Mouse (Mus musculus): Measurements from ENCODE around the gene Ube2a. TPM values are rescaled to one million over a fixed set of nuclear protein-coding genes. Genes with fewer than 3 reads are reported as not detected.

Gene Ube2a
- 104 and 110 TPM in 2 replicates for polyA plus RNA-seq (2015; fragmentation: Nextera tagmentation; extraction: Ambion mirVana)

DNA sequence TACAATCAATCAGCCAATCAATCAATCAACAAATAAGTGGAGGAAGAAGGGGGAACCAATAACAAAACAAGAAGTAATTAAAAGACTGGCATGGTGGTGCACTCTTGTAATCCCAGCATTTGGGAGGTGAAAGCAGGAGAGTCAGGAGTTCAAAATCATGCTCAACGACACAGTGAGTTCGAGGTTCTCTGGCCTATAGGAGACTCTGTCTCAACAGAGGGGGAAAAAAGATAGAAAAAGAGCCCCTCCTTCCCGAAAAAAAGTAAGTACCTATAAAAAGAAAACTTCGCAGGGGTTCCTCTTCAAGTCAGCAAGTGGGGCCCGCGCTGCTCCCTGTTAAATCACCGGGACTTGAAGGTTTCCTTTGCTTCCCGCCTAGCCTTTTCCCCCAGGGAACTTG lies at the start of gene Ube2a, which contains the start of gene C330007P06Rik:
Ube2a (plus strand) TSS at position 136 of the 400 bp plus-strand sequence.
C330007P06Rik (minus strand) TSS at position 347 of the 400 bp plus-strand sequence.
- Histone ChIP-seq H3K9me3 (no peaks in the 10 kb centered on the region), H3K9ac (peak within 1 kb of the TSS; percentile 78), H3K4me1 (peaks cover 4% of the 10 kb centered on the region), H3K36me3 (replicated peaks) (no peaks in the 10 kb centered on the region), H3K27me3 (replicated peaks) (no peaks in the 10 kb centered on the region), H3K4me3 (peak within 1 kb of the TSS; percentile 71), H3K27ac (peak within 1 kb of the TSS; percentile 82), H3K4me2 (peak within 1 kb of the TSS; percentile 54)
- ATAC-seq (replicated peaks), result peak; percentile 48
- WGBS, result 32% methylated on average over 8 of the region's 8 CpGs

DNA sequence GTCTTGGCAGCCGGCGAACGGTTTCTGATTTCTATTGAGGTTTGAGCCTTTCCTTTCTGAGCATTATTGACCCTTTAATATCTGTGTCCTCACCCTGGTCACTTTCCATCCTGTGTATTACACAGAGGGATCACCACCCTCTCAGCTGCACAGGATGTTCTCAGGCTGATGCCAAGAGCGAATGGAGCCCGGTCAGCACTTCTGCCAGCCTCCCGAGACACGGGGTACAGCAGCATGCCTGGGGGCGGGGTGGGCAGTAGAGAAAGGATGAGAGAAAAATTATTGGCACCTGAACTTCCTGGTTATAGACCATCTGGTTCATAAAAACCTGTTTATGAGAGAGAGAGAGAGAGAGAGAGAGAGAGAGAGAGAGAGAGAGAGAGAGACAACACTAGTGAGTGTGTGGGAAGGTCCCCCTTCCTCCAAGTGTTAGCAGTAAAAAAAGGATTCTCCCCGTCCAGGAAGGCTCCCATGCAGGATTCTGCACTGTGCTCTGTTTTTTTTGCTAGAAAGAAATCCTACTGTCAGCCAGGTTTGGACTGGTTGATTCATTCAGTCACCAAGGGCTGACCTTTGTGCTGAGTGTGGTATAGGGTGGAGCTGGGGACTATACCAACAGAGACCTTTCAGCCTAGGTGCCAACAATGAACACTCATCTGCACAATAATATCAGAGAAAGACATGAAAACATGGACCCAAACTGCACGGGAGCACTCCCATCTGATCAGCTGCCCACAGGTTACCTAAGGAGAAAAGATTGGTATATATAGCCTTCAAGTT lies 49.6 kb upstream of the Ube2a start:
- Histone ChIP-seq H3K27ac (no peak overlapping the region), H3K4me1 (no peaks in the 10 kb centered on the region), H3K9me3 (no peaks in the 10 kb centered on the region), H3K27me3 (replicated peaks) (no peaks in the 10 kb centered on the region), H3K9ac (no peak overlapping the region), H3K36me3 (replicated peaks) (no peaks in the 10 kb centered on the region), H3K4me3 (no peak overlapping the region), H3K4me2 (no peak overlapping the region)
- ATAC-seq (replicated peaks), result no peak
- 84% methylated on average over 10 of the region's 10 CpGs for WGBS

DNA sequence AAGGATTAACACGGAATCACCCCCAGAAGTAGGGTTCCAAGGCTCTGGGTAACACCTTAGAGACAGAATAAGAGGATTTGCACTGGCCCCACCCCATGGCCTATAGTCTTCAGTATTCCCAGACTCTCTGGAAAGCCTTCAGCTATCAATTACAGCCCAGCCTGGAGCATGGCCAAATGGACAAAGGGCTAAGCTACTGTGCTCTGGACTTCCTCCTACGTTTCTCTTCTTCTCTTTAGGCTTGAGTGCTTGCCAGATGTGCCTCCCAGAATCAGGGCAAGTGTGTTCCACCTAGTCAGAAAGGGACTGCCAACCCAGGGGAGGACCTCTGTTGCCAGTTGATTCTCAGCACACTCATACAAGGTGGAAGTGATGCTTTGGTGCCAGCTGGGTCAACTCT lies 48.7 kb upstream of the Ube2a start:
- Histone ChIP-seq H3K4me2 (no peak overlapping the region), H3K27me3 (replicated peaks) (no peaks in the 10 kb centered on the region), H3K27ac (no peak overlapping the region), H3K4me1 (no peaks in the 10 kb centered on the region), H3K4me3 (no peak overlapping the region), H3K36me3 (replicated peaks) (no peaks in the 10 kb centered on the region), H3K9ac (no peak overlapping the region), H3K9me3 (no peaks in the 10 kb centered on the region)
- ATAC-seq (replicated peaks), result no peak
- 57% methylated on average over 2 of the region's 2 CpGs for WGBS

DNA sequence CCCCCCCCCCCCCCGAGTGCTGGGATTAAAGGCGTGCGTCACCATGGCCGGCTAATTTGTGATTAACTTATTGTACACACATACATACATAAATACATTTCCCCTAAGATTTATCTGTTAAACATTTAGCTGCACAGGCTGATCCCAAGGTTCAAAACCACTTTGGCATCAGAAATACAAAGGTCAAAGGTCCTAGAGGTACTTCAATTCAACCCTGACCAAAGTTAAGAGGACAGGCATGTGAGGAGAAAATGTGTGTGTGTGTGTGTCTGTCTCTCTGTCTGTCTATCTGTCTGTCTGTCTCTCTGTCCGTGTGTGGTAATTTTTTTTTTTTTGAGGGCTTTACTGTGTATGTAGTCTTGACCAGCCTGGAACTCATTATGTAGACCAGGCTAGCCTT lies 46.8 kb upstream of the Ube2a start:
- WGBS, result 88% methylated on average over 4 of the region's 5 CpGs

DNA sequence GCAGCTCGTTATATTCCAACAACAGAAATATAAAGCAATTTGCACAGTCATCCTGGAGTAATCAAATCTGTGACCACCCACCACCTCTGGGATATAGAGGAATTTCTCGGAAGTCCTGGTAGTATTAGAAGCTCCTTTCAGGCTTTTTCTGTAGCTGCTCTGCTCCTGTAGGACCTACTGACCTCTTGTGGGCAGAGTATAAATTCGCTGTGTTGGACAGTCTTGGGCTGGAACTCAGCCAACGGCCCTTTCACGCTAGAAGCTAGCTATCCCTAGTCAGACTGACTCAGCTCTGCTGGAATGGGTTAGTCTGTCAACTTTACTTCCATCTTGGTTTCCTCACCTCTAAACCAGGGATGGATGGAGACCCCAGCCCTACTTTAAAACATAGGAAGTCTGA lies 43.4 kb upstream of the Ube2a start:
- no peaks in the 10 kb centered on the region for H3K36me3 ChIP-seq (replicated peaks)
- peaks cover 3% of the 10 kb centered on the region; the same call in 1 of the 2 replicates for H3K4me1 ChIP-seq
- H3K9ac ChIP-seq, result no peak overlapping the region
- H3K9me3 ChIP-seq, result no peaks in the 10 kb centered on the region
- no peak for ATAC-seq (replicated peaks)
- H3K4me3 ChIP-seq, result no peak overlapping the region
- no peak overlapping the region for H3K4me2 ChIP-seq
- H3K27ac ChIP-seq, result no peak overlapping the region
- WGBS, result 29% methylated on average over 5 of the region's 5 CpGs
- no peaks in the 10 kb centered on the region for H3K27me3 ChIP-seq (replicated peaks)

More for the DNA sequence above, 46.8 kb upstream of the Ube2a start:
- no peaks in the 10 kb centered on the region for H3K9me3 ChIP-seq
- H3K27ac ChIP-seq, result no peak overlapping the region
- no peaks in the 10 kb centered on the region for H3K4me1 ChIP-seq
- no peaks in the 10 kb centered on the region for H3K27me3 ChIP-seq (replicated peaks)
- no peaks in the 10 kb centered on the region for H3K36me3 ChIP-seq (replicated peaks)
- no peak overlapping the region for H3K4me2 ChIP-seq
- no peak overlapping the region for H3K4me3 ChIP-seq
- no peak for ATAC-seq (replicated peaks)
- no peak overlapping the region for H3K9ac ChIP-seq

DNA sequence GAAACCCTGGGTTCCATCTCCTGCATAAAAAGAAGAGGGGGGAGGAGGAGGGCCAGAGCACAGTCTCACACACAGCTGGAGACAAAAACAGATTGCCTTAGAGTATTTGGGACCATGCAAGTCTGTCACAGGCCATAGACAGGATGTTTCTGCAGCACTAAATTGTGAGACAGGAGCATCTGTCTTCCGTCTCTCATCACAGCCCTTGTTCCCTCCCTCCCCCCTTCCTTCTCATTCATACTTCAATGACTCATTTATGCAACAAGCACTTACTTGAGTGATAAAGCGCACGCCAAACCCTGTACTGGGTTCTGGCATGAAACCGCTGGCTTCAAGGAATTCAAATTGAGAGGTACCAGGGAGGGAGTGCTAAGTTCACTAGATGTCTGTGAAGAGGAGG lies 42.1 kb upstream of the Ube2a start:
- Histone ChIP-seq H3K36me3 (replicated peaks) (no peaks in the 10 kb centered on the region), H3K4me1 (peaks cover 3% of the 10 kb centered on the region; the same call in 1 of the 2 replicates), H3K9me3 (no peaks in the 10 kb centered on the region), H3K9ac (no peak overlapping the region), H3K4me2 (no peak overlapping the region), H3K27ac (no peak overlapping the region), H3K27me3 (replicated peaks) (no peaks in the 10 kb centered on the region), H3K4me3 (no peak overlapping the region)
- ATAC-seq (replicated peaks), result no peak
- WGBS, result 85% methylated on average over 4 of the region's 4 CpGs

DNA sequence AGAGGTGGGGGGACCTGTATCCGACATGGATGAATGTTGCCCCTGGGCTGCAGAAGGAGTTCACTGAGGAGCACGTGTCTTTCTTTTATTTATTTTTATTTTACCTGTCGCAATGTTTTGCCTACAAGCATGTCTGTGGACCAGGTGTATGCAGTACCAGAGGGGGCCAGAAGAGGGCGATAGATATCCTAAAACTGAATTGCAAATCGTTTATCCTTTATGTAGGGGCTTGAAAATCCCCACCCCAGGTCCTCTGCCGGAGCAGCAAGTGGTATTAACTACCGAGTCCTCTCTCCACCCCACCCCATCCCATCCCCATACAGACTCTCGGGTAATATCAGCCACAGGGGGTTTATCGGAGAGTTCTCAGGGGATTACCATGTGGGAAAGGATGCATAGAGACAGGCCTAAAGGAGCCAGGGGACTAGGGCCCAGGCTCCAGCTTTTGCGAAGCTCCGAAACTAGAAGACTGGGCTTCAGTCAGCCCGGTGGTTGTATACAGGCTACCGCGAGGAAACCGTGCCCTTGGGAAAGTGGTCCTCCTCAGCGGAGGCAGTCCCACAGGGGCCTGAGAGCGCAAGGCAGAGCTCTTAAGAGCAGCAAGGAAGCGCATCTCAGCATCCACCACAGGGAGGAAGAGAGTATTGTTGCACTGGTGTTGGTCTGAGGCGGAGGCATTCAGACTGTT lies 40.2 kb upstream of the Ube2a start:
- ATAC-seq (replicated peaks), result peak; percentile 81
- peak overlapping the region; percentile 30 for H3K4me3 ChIP-seq
- H3K4me1 ChIP-seq, result peaks cover 3% of the 10 kb centered on the region; the same call in 1 of the 2 replicates
- H3K4me2 ChIP-seq, result peak overlapping the region; percentile 47
- H3K27ac ChIP-seq, result peak overlapping the region; percentile 66
- no peaks in the 10 kb centered on the region for H3K9me3 ChIP-seq
- H3K9ac ChIP-seq, result peak overlapping the region; percentile 30; the same call in 1 of the 2 replicates
- WGBS, result 29% methylated on average over 19 of the region's 19 CpGs
- no peaks in the 10 kb centered on the region for H3K27me3 ChIP-seq (replicated peaks)
- no peaks in the 10 kb centered on the region for H3K36me3 ChIP-seq (replicated peaks)

DNA sequence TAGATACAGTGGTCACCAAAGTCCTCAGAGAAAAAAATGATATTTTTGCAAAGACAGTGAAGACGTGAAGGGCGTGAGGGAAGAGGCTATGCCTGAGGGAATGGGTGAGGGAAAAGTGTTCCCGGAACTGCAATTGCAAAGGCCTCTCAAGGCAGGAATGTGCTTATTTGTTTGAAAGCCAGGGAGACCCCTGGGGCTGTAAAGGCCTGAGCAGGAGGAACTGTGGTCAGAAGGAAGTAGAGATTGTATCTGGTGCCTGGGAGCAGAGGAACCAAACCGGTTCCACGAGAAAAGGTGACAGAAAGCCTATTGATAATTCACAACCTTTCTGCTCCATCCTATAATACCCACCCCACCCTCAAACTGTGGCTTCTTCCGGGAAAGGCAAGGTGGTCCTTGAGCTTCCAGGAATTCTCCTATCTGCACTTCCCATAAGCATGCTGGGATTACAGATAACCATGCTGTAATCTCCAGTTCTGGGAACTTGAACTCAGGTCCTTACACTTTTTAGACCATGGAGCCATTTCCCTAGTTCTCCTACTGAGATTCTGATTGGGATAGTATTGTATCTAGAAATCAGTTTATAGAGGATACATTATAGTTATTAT lies 36.5 kb upstream of the Ube2a start:
- no peak for ATAC-seq (replicated peaks)
- Histone ChIP-seq H3K4me2 (no peak overlapping the region), H3K27ac (no peak overlapping the region), H3K9me3 (no peaks in the 10 kb centered on the region), H3K4me1 (peaks cover 3% of the 10 kb centered on the region; the same call in 1 of the 2 replicates), H3K27me3 (replicated peaks) (no peaks in the 10 kb centered on the region), H3K4me3 (no peak overlapping the region), H3K9ac (no peak overlapping the region), H3K36me3 (replicated peaks) (no peaks in the 10 kb centered on the region)
- 76% methylated on average over 6 of the region's 6 CpGs for WGBS

DNA sequence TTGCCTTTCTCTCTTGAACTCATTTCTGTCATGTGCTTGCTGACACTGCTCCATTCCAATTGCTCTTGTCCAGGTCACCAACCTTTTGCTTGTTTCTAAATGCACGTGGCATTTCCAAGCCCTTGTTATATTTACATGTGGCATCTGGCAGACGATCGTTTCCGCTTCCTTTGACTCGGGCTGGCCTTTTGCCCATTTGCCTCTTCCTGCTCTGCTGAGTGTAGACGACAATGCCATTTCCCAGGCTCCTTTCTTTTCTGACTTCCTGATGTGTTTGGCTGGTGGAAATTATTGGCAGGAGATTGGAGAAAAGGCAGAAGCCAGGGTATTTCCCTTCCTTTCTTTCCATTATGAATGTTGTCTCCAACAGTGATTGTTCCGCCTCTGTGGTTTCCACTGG lies 34.3 kb upstream of the Ube2a start:
- no peaks in the 10 kb centered on the region for H3K27me3 ChIP-seq (replicated peaks)
- no peaks in the 10 kb centered on the region for H3K36me3 ChIP-seq (replicated peaks)
- H3K4me3 ChIP-seq, result no peak overlapping the region
- peaks cover 1% of the 10 kb centered on the region; the same call in 1 of the 2 replicates for H3K4me1 ChIP-seq
- 82% methylated on average over 7 of the region's 7 CpGs for WGBS
- no peak for ATAC-seq (replicated peaks)
- H3K4me2 ChIP-seq, result no peak overlapping the region
- H3K9me3 ChIP-seq, result no peaks in the 10 kb centered on the region
- no peak overlapping the region for H3K9ac ChIP-seq
- no peak overlapping the region for H3K27ac ChIP-seq

DNA sequence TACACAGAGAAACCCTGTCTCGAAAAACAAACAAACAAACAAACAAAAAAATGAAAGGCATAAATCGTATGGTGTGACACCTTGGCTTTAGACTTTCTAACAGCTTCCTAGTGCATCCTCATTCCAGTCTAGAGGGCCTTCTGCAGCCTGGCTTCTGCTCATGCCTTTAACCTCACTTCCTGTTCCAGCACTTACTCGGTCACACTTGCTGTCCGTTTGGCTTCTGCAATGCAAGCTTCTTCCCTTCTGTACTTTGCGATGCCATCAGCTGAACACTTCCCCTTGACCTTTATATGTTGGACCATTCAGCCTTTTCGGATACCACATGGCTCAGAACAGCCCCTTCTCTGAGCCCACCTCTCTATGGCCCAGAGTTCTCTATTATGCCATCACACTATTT lies 32.0 kb upstream of the Ube2a start:
- no peak overlapping the region for H3K9ac ChIP-seq
- WGBS, result 90% methylated on average over 6 of the region's 6 CpGs
- ATAC-seq (replicated peaks), result no peak

DNA sequence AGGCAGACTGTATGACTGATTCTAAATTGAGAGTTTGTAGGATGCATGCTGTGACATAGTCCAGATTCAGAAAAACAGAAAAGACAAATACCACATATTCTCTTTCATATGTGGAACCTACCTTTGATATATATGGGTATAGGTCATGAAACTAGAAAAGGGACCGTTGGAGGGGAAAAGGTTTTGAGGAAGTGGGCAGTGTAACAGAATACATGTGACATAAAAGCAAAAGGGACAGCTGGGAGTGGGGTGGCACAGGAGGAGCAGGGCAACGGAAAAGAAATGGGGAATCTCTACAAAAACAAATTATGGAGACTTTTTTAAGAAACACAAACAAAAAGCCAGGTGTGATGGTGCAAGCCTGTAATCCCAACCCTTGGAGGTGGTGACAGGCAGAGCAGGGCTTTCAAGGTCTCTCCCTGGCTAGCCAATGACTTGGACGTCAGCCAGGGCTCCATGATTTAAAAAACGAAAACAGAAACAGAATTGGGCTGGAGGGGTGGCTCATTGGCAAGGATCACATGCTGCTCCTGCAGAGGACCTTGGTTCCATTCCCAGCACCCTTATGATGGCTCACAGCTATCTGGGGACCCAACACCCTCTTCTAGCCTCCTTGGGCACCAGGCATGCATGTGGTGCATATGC lies 30.2 kb upstream of the Ube2a start:
- no peak for ATAC-seq (replicated peaks)
- WGBS, result 85% methylated on average over 4 of the region's 4 CpGs
- H3K4me2 ChIP-seq, result no peak overlapping the region

More for the DNA sequence above, 32.0 kb upstream of the Ube2a start:
- Histone ChIP-seq H3K27me3 (replicated peaks) (no peaks in the 10 kb centered on the region), H3K4me3 (no peak overlapping the region), H3K9me3 (no peaks in the 10 kb centered on the region), H3K36me3 (replicated peaks) (no peaks in the 10 kb centered on the region), H3K4me1 (no peaks in the 10 kb centered on the region), H3K4me2 (no peak overlapping the region), H3K27ac (no peak overlapping the region)

DNA sequence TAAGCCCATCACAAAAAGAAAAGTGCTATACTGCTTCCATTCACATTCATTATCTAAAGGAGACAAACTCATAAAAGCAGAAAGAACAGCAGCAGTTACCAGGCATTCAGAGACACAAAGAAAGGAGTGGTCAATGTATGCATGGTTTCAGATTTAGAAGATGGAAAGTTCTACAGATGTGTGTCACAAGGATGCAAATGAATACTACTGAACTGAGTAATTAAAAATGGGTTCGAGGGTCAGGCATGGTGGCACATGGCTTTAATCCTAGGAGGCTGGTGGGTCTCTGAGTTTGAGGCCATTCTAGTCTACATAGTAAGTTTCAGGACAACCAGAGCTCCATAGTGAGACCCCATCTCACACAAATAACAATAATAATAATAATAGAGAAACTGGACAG lies 26.5 kb upstream of the Ube2a start:
- Histone ChIP-seq H3K9ac (no peak overlapping the region), H3K27me3 (replicated peaks) (no peaks in the 10 kb centered on the region), H3K9me3 (no peaks in the 10 kb centered on the region), H3K36me3 (replicated peaks) (no peaks in the 10 kb centered on the region), H3K4me1 (no peaks in the 10 kb centered on the region), H3K27ac (no peak overlapping the region), H3K4me3 (no peak overlapping the region), H3K4me2 (no peak overlapping the region)
- 79% methylated on average over 1 of the region's 1 CpGs for WGBS
- ATAC-seq (replicated peaks), result no peak

More for the DNA sequence above, 30.2 kb upstream of the Ube2a start:
- H3K27ac ChIP-seq, result no peak overlapping the region
- H3K27me3 ChIP-seq (replicated peaks), result no peaks in the 10 kb centered on the region
- no peaks in the 10 kb centered on the region for H3K9me3 ChIP-seq
- no peak overlapping the region for H3K4me3 ChIP-seq
- H3K4me1 ChIP-seq, result no peaks in the 10 kb centered on the region
- H3K36me3 ChIP-seq (replicated peaks), result no peaks in the 10 kb centered on the region
- H3K9ac ChIP-seq, result no peak overlapping the region
